Mouse (Mus musculus): ENCODE measurements around the gene Srrm3. TPM values are rescaled to one million over a fixed set of nuclear protein-coding genes. Genes with fewer than 3 reads are reported as not detected.

Gene Srrm3
- polyA plus RNA-seq, 1 experiment from 2014 or later: 2.6 TPM

DNA sequence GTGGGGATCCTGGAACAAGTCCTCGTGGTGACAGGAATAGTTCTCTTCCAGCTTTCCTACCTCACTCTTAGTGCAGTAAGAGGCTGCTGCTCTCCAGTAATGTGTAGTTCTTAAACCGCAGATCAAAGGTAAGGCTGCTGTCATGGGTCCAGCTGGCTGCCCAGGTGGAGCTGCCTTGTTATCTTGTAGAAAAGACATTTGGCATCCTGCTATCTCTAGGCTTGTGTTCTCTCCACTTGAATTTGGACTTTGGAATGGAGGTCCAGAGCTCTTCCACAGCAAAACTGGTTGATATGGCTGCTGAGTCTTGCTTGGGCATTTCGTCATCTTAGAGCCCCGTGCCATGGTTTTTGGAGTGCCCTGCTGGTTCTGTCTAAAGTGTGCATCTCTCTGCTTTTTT, 23.8 kb upstream of the Srrm3 start:
- Histone ChIP-seq H3K9ac (ENCODE audit: low read depth, low read length) (no peak overlapping the region), H3K4me2 (ENCODE audit: low read depth, low read length) (0 out of 2 replicates have a peak overlapping the region, but pooled peaks have one; percentile 5), H3K4me3 (ENCODE audit: low read length) (no peak overlapping the region), H3K27me3 (replicated peaks; ENCODE audit: control insufficient read depth, insufficient read depth, low read length) (no peaks in the 10 kb centered on the region), H3K4me1 (ENCODE audit: control insufficient read depth, insufficient read depth, low read length) (peaks cover 14% of the 10 kb centered on the region), H3K27ac (ENCODE audit: low read length) (0 out of 2 replicates have a peak overlapping the region, but pooled peaks have one; percentile 38), H3K36me3 (ENCODE audit: control insufficient read depth, insufficient read depth, low read length) (peaks cover 52% of the 10 kb centered on the region), H3K9me3 (ENCODE audit: control insufficient read depth, low read length) (no peaks in the 10 kb centered on the region)
- ATAC-seq: no peak
- WGBS: 86% methylated on average over 4 of the region's 4 CpGs

DNA sequence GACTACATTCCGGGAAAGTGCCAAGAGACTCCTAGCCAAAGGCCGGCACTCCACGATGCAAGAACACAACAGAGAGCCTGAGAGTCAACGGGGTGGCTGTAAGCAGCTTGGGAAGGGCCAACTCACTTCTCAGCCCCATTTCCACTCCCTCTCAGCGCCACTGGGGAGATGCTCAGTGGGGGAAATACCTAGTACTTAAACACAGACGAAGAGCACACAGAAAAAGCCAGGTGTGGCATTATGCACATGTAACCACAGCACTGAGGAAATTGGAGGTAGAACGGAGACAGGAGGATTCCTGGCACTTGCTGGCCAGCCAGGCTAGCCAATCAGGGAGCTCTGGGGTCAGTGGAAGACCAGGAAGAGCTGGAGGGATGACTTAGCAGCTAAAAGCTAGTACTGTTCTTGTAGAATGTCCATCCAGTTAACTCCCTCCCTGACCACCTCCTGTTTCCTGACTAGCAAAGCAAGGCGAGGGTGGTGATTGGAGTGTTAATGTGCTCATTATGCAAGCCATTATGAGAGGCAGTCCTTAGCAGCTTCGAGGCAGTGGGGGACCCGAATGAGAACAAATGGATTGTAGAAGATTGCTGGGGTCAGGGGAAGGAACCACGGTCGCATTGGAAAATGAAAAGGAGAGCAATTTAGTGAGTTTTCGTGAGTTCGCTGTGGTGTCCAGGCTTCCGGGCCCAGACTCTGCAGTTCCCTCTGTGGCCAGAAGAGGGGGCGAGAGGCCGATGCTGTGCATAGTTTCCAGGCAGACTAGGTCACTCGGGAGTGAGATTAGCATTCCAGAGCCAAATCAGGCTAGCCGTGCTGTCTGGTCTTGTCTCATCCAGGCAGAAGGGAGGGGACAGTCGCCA, 12.5 kb upstream of the Srrm3 start:
- no peaks in the 10 kb centered on the region for H3K9me3 ChIP-seq (ENCODE audit: control insufficient read depth, low read length)
- peak overlapping the region; percentile 40 for H3K4me3 ChIP-seq (ENCODE audit: low read length)
- H3K27me3 ChIP-seq (replicated peaks; ENCODE audit: control insufficient read depth, insufficient read depth, low read length): no peaks in the 10 kb centered on the region
- peaks cover 4% of the 10 kb centered on the region; the same call in 1 of the 2 replicates for H3K4me1 ChIP-seq (ENCODE audit: control insufficient read depth, insufficient read depth, low read length)
- peaks cover 10% of the 10 kb centered on the region for H3K36me3 ChIP-seq (ENCODE audit: control insufficient read depth, insufficient read depth, low read length)
- peak; percentile 84 for ATAC-seq
- H3K27ac ChIP-seq (ENCODE audit: low read length): 0 out of 2 replicates have a peak overlapping the region, but pooled peaks have one; percentile 28
- WGBS: 15% methylated on average over 20 of the region's 20 CpGs
- H3K9ac ChIP-seq (ENCODE audit: low read depth, low read length): peak overlapping the region; percentile 67
- peak overlapping the region; percentile 57 for H3K4me2 ChIP-seq (ENCODE audit: low read depth, low read length)

DNA sequence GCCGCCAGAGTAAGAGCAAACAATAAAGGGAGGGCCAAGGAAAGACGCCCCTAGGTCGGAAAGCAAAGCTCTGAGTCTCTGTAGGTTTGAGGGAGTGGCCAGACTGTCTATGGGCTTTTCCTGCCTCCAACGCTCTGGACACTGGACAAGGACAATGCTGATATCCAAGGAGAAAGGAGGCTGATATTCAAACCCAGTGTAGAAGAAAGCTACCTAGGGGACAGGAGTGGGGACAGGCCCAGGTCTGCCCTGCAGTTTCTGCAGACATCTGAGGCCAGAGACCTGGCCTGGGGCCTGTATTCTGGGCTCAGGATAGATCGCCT, 11.9 kb upstream of the Srrm3 start:
- ATAC-seq: peak; percentile 62; the same call in 1 of the 2 replicates
- no peaks in the 10 kb centered on the region for H3K9me3 ChIP-seq (ENCODE audit: control insufficient read depth, low read length)
- peak overlapping the region; percentile 67 for H3K9ac ChIP-seq (ENCODE audit: low read depth, low read length)
- H3K27me3 ChIP-seq (replicated peaks; ENCODE audit: control insufficient read depth, insufficient read depth, low read length): no peaks in the 10 kb centered on the region
- peaks cover 4% of the 10 kb centered on the region; the same call in 1 of the 2 replicates for H3K4me1 ChIP-seq (ENCODE audit: control insufficient read depth, insufficient read depth, low read length)
- peaks cover 6% of the 10 kb centered on the region; the same call in 1 of the 2 replicates for H3K36me3 ChIP-seq (ENCODE audit: control insufficient read depth, insufficient read depth, low read length)
- peak overlapping the region; percentile 57 for H3K4me2 ChIP-seq (ENCODE audit: low read depth, low read length)
- peak overlapping the region; percentile 40 for H3K4me3 ChIP-seq (ENCODE audit: low read length)
- WGBS: 7% methylated on average over 5 of the region's 5 CpGs
- peak overlapping the region; percentile 28; the same call in 1 of the 2 replicates for H3K27ac ChIP-seq (ENCODE audit: low read length)

DNA sequence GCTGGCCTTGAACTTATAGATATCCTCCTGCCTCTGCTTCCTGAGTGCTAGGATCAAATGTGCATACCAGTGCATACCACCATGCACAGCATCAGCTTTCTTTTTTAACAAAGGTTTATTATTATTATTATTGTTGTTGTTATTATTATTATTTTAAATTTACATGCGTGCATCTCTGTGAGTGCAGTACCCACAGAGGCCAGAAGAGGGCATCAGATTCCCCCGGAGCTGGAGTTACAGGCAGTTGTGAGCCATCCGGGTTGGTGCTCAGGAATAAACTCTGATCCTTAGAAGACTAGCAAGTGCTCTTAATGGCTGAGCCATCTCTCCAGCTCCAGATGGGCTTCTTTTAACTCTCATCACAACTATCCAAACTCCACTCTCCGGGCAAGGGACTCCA, 6.9 kb upstream of the Srrm3 start:
- no peak overlapping the region for H3K4me2 ChIP-seq (ENCODE audit: low read depth, low read length)
- H3K9me3 ChIP-seq (ENCODE audit: control insufficient read depth, low read length): no peaks in the 10 kb centered on the region
- no peaks in the 10 kb centered on the region for H3K36me3 ChIP-seq (ENCODE audit: control insufficient read depth, insufficient read depth, low read length)
- peaks cover 2% of the 10 kb centered on the region; the same call in 1 of the 2 replicates for H3K4me1 ChIP-seq (ENCODE audit: control insufficient read depth, insufficient read depth, low read length)
- ATAC-seq: no peak
- H3K4me3 ChIP-seq (ENCODE audit: low read length): no peak overlapping the region
- no peak overlapping the region for H3K9ac ChIP-seq (ENCODE audit: low read depth, low read length)
- 0 out of 2 replicates have a peak, but pooled peaks cover 3% of the 10 kb centered on the region for H3K27me3 ChIP-seq (replicated peaks; ENCODE audit: control insufficient read depth, insufficient read depth, low read length)
- WGBS: 49% methylated on average over 4 of the region's 4 CpGs
- H3K27ac ChIP-seq (ENCODE audit: low read length): no peak overlapping the region

DNA sequence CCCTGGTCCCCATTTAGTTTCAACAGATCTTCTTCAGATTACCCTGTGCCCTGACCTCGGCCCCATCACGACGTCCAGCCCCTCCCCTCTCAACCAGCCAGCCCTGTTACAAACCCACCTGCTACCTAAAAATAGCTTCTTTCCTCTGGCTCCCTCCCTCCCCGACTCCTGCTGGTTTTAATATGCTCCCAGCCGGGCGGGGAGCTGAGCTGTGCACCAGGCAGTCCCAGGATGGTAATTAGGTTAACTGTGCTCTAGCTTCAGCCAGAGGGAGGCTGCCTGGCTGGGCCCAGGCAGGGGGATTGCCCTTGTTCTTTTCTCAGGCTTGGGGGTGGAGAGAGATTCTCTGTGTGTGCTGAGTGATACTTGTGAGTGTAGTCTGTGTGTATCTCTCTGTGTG, 5.8 kb upstream of the Srrm3 start:
- Histone ChIP-seq H3K4me3 (ENCODE audit: low read length) (no peak overlapping the region), H3K4me1 (ENCODE audit: control insufficient read depth, insufficient read depth, low read length) (no peaks in the 10 kb centered on the region), H3K27me3 (replicated peaks; ENCODE audit: control insufficient read depth, insufficient read depth, low read length) (0 out of 2 replicates have a peak, but pooled peaks cover 5% of the 10 kb centered on the region), H3K36me3 (ENCODE audit: control insufficient read depth, insufficient read depth, low read length) (no peaks in the 10 kb centered on the region), H3K27ac (ENCODE audit: low read length) (peak overlapping the region; percentile 4; the same call in 1 of the 2 replicates), H3K4me2 (ENCODE audit: low read depth, low read length) (no peak overlapping the region), H3K9me3 (ENCODE audit: control insufficient read depth, low read length) (no peaks in the 10 kb centered on the region), H3K9ac (ENCODE audit: low read depth, low read length) (no peak overlapping the region)
- WGBS: 7% methylated on average over 6 of the region's 6 CpGs
- peak; percentile 50 for ATAC-seq

DNA sequence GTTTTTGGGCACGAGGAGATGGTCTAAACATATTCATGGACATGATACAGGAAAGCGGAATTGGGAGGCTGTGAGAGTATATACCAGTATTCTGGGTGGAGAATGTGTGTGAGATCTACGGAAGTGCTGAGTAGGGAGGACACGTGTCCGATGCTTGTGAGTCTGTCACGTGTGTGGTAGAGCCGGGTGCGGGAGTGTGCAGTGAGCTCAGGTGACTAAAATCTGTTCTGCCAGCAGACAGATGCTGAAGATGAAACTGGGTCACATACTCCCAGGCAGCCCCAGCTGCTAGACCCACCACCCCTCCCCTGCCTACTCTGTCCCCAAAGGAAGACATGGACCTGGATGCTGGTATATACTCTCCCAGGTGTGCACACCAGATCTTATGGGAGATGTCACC, 4.0 kb upstream of the Srrm3 start:
- H3K4me2 ChIP-seq (ENCODE audit: low read depth, low read length): no peak overlapping the region
- no peaks in the 10 kb centered on the region for H3K4me1 ChIP-seq (ENCODE audit: control insufficient read depth, insufficient read depth, low read length)
- no peak for ATAC-seq
- no peaks in the 10 kb centered on the region for H3K9me3 ChIP-seq (ENCODE audit: control insufficient read depth, low read length)
- H3K9ac ChIP-seq (ENCODE audit: low read depth, low read length): no peak overlapping the region
- 0 out of 2 replicates have a peak, but pooled peaks cover 5% of the 10 kb centered on the region for H3K27me3 ChIP-seq (replicated peaks; ENCODE audit: control insufficient read depth, insufficient read depth, low read length)
- no peaks in the 10 kb centered on the region for H3K36me3 ChIP-seq (ENCODE audit: control insufficient read depth, insufficient read depth, low read length)
- 91% methylated on average over 8 of the region's 8 CpGs for WGBS
- no peak overlapping the region for H3K27ac ChIP-seq (ENCODE audit: low read length)
- no peak overlapping the region for H3K4me3 ChIP-seq (ENCODE audit: low read length)

DNA sequence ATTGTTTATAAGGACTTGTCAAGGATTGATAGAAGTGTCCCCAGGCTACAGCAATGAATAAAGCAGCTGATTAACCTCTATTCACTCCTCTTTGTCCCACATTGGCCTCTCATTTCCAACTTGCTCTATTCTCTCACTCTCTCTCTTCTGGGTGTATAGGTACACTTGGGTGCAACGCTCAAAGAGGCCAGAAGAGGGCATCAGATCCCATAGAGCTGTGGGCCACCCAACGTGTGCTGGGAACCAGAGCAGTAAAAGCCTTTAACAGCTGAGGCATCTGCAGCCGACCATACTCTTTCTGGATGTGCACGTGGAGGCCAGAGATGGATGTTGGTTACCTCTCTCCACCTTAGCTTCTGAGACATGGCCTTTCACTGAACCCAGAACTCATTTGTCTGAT, 3.6 kb upstream of the Srrm3 start:
- 63% methylated on average over 4 of the region's 4 CpGs for WGBS
- ATAC-seq: no peak

DNA sequence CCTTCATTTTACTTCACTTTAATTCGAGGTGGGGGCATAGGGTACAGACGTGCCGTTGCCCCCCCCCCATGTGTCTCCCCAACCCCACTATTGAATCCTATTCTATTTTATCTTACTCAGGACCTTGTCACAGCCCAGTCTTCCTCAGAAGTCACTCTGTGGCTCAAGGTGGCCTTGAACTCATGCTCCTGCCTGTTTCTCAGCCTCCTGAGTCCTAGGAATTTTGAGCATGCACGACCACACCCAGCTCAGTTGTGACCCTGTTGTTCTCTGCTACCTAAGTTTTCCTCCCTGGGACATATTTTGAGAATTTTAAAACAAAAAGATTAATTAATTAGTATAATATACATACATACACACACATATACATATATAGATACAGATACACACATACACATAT, 3.0 kb upstream of the Srrm3 start:
- 78% methylated on average over 4 of the region's 4 CpGs for WGBS
- no peak for ATAC-seq
- H3K4me3 ChIP-seq (ENCODE audit: low read length): no peak overlapping the region

More for the DNA sequence above, 3.6 kb upstream of the Srrm3 start:
- Histone ChIP-seq H3K36me3 (ENCODE audit: control insufficient read depth, insufficient read depth, low read length) (no peaks in the 10 kb centered on the region), H3K9me3 (ENCODE audit: control insufficient read depth, low read length) (no peaks in the 10 kb centered on the region), H3K4me2 (ENCODE audit: low read depth, low read length) (no peak overlapping the region), H3K4me3 (ENCODE audit: low read length) (no peak overlapping the region), H3K27ac (ENCODE audit: low read length) (no peak overlapping the region), H3K27me3 (replicated peaks; ENCODE audit: control insufficient read depth, insufficient read depth, low read length) (0 out of 2 replicates have a peak, but pooled peaks cover 5% of the 10 kb centered on the region), H3K4me1 (ENCODE audit: control insufficient read depth, insufficient read depth, low read length) (no peaks in the 10 kb centered on the region), H3K9ac (ENCODE audit: low read depth, low read length) (no peak overlapping the region)

DNA sequence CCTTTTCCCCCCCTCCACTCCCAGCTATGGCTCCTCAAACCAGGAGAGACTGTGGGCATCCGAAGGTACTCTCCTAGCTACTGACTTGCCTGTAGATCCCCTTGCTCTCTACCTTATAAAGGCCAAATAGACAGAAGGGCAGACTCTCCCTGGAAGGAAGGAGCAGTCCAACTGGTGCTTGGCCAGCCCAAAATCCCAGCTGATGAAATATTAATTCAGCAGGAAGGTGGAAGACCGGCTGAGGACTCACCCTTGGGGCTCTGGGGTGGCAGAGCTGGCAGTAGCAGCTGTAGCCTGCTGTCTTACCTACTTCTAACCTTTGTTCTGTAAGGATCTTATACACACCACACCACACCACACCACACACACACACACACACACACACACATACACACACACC, 2.0 kb upstream of the Srrm3 start:
- Histone ChIP-seq H3K4me1 (ENCODE audit: control insufficient read depth, insufficient read depth, low read length) (no peaks in the 10 kb centered on the region), H3K4me2 (ENCODE audit: low read depth, low read length) (no peak overlapping the region), H3K9me3 (ENCODE audit: control insufficient read depth, low read length) (no peaks in the 10 kb centered on the region), H3K27me3 (replicated peaks; ENCODE audit: control insufficient read depth, insufficient read depth, low read length) (0 out of 2 replicates have a peak, but pooled peaks cover 5% of the 10 kb centered on the region), H3K36me3 (ENCODE audit: control insufficient read depth, insufficient read depth, low read length) (no peaks in the 10 kb centered on the region), H3K27ac (ENCODE audit: low read length) (no peak overlapping the region), H3K9ac (ENCODE audit: low read depth, low read length) (no peak overlapping the region), H3K4me3 (ENCODE audit: low read length) (no peak overlapping the region)
- WGBS: 65% methylated on average over 2 of the region's 2 CpGs
- ATAC-seq: no peak

More for the DNA sequence above, 3.0 kb upstream of the Srrm3 start:
- H3K4me2 ChIP-seq (ENCODE audit: low read depth, low read length): no peak overlapping the region
- no peaks in the 10 kb centered on the region for H3K36me3 ChIP-seq (ENCODE audit: control insufficient read depth, insufficient read depth, low read length)
- 0 out of 2 replicates have a peak, but pooled peaks cover 5% of the 10 kb centered on the region for H3K27me3 ChIP-seq (replicated peaks; ENCODE audit: control insufficient read depth, insufficient read depth, low read length)
- H3K4me1 ChIP-seq (ENCODE audit: control insufficient read depth, insufficient read depth, low read length): no peaks in the 10 kb centered on the region
- no peak overlapping the region for H3K9ac ChIP-seq (ENCODE audit: low read depth, low read length)
- H3K27ac ChIP-seq (ENCODE audit: low read length): no peak overlapping the region
- no peaks in the 10 kb centered on the region for H3K9me3 ChIP-seq (ENCODE audit: control insufficient read depth, low read length)

Data from intestine, embryonic 16.5 days (tissue).